Mouse (Mus musculus): ENCODE measurements around the gene Htr2b.

DNA sequence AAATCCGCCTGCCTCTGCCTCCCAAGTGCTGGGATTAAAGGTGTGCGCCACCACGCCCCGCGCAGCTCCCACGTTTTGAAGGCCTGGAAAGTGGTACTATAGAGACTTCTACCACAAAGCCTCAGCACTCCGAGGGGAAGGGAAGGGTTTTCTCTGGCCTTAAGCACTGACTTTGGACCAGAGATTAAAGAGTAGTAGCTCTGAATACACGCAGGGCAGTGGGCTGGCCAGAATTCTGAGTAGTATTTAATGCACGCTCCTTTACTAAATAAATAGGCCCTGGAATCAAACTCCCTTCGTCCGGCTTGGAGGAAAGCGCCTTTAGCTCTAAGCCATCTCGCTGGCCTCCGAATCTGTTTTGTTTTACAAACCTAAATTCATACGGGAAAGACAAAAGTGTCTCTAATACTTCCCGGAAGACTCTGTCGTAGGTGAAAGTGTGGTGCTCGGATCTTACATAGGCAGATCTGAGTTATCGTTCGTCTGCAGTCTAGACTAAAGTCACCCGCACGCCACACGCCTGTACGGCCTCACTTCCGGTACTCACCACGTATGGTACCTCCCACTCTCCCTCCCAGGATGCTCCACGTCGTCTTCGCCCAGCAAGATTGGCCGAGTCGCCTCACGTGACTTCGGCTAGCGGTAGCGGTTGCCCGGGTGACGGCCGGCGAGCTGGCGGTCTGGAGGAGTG, 42.5 kb upstream of the Htr2b start, which contains the start of gene Armc9:
- peak; percentile 98 for TF ChIP-seq POLR2A (IDR thresholded peaks at IDR 0.05; ENCODE audit: low read depth, low read length)
- TF ChIP-seq CTCF (IDR thresholded peaks at IDR 0.05; ENCODE audit: borderline replicate concordance, insufficient read depth, low read length), result no peak

Measured in embryonic fibroblast, embryonic 13.5 days (primary cell).